Mouse (Mus musculus) layer of hippocampus, adult 18-20 months (tissue): ENCODE measurements at regions not wholly inside any gene's neighbourhood (a gene's known extent, or its start where the extent isn't known, plus 50 kb on each side); places are given as distances from the start of the nearest gene placed in this dataset.

Source experiments
- DNase-seq, 2 experiments: peaks; one replicate each; pipeline ENCODE4 v3.0.0; 2022; ENCODE audit warnings: low spot score in 2 of 2

- no peak for DNase-seq
Observed at GRCm38 (mm10) chr16:80398118-80398517, 802.4 kb upstream of the Ncam2 start.

DNA sequence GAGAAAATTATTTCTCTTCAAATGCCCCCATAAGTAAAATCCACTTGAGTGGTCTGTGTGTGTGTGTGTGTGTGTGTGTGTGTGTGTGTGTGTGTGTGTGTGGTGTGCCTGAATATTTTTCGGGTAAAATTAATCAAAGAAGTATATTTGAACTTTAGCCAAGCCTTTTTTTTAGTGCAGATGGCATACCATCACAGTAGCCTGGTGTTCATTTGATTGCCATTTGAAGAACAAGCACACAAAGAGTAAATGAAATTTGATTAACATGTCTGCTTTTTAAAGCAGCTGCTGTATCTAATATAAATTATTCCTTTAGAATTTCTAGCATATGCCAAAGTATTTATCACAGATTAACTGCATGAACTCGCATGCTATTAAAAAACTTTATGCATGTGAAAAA is 796.1 kb upstream of the Ncam2 start:
- peak in 1 of 2 experiments; percentile 18 for DNase-seq

- no peak for DNase-seq
Observed at GRCm38 (mm10) chr16:80408621-80409020, 791.9 kb upstream of the Ncam2 start.
